Mouse (Mus musculus): ENCODE results near the gene Rwdd2b.

- TF ChIP-seq CTCF (IDR thresholded peaks at IDR 0.05; ENCODE audit: insufficient read depth, low read depth, low read length) = no peak
- no peak for TF ChIP-seq POLR2A (IDR thresholded peaks at IDR 0.05; ENCODE audit: insufficient read depth, low read depth, low read length)
Observed at GRCm38 (mm10) chr16:87442291-87442690, 1.9 kb upstream of the Rwdd2b start.
